Mouse (Mus musculus): Measurements from ENCODE around the gene Cdc6.
A peak's percentile ranks its signal among the peaks of the same experiment; 100 is the strongest.

DNA sequence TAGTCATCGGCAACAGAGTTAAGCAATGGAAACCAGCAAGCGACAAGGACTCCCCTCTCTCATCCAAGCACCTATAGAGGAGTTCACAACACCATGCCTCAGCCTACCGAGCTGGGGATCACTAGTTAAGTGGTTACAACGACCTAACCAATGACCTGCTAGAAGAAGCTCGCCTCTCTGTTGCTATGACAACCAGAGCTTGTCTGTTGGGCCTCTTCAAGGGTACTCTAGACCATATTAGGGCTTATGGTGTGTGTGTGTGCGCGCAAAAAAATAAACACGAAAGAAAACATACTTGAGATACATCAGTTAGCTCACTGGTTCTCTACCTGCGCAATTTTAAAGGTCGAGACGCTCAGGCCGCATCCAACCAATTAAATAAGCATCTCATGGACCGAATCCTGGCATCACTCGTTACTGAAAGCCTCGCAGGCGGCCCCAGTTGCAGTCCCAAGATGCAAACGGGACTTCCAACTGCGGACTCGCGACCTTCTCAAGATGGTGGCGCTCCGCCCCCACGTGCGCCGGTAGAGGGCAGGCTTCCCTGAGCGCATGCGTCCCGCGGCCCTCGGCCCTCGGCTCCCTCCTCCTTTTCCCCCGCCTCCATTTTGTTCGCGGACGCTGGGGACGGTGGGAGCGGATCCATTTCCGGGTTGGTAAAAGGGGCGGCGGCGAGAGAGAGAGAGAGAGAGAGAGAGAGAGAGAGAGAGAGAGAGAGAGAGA, 44.4 kb upstream of the Cdc6 start, which contains the start of gene Wipf2:
- TF ChIP-seq USF1 (IDR thresholded peaks at IDR 0.05; ENCODE audit: low read depth) (peak; percentile 51), CEBPB (IDR thresholded peaks at IDR 0.05; ENCODE audit: low read depth) (no peak), CTCF (IDR thresholded peaks at IDR 0.05; ENCODE audit: control insufficient read depth, insufficient read depth, insufficient read length) (peak; percentile 53), MAX (IDR thresholded peaks at IDR 0.05) (peak; percentile 96), MYOD1 (IDR thresholded peaks at IDR 0.05; ENCODE audit: control insufficient read depth, insufficient read length, low read depth) (no peak), MYOG (IDR thresholded peaks at IDR 0.05; ENCODE audit: control insufficient read depth, extremely low read depth, insufficient read length) (no peak)
